Mouse (Mus musculus): ENCODE measurements around the gene Glud1.

Gene Glud1

GRCm38 (mm10) chr14:34382921-34383704 lies 72.6 kb downstream of the Glud1 start:
- no peak for DNase-seq

DNA sequence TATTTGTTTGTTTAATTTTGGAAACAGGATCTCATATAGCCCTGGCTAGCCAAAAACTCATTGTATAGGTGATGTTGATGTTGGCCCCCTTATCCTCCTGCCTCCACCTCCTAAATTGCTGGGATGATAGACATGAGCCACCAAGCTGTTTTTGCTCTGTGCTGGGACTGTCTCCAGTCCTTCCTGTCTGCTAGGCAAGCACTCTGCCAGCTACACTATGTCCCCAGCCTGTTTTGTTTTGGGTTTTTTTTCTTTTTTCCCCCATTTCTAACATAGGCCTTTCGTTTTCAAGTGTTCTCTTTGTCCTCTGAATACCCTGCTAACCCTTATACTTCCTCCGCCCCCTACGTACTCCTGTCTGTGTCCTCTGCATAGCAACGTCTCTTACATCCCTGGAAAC lies 82.8 kb downstream of the Glud1 start:
- no peak for DNase-seq
